Mouse (Mus musculus) liver, adult (tissue): ENCODE measurements around the gene Gm42791.
A peak's percentile ranks its signal among the peaks of the same experiment; 100 is the strongest.

Experiments used
- GATA4 ChIP-seq: IDR thresholded peaks from 2 replicates; pipeline ENCODE4 v1.6.1; 2014; ENCODE audit warnings: mild to moderate bottlenecking, low read length; ENCODE audit not compliant: insufficient replicate concordance

Gene Gm42791

DNA sequence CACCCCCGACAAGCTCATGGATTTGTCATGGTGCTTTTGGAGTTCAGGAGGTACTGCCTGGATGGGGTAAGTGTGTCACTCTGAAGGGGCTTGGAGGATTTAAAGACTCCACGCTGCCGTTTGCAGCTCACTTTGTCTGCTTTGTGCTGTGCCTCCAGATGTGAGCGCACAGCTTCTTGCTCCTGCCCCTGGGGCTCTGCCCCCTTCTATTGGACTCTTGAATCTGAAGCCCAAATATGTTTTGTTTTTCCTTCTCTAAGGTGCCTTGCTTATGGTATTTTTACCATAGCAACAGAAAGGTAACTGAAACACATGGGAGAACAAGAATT, 1.7 kb upstream of the Gm42791 start:
- no peak for TF ChIP-seq GATA4

DNA sequence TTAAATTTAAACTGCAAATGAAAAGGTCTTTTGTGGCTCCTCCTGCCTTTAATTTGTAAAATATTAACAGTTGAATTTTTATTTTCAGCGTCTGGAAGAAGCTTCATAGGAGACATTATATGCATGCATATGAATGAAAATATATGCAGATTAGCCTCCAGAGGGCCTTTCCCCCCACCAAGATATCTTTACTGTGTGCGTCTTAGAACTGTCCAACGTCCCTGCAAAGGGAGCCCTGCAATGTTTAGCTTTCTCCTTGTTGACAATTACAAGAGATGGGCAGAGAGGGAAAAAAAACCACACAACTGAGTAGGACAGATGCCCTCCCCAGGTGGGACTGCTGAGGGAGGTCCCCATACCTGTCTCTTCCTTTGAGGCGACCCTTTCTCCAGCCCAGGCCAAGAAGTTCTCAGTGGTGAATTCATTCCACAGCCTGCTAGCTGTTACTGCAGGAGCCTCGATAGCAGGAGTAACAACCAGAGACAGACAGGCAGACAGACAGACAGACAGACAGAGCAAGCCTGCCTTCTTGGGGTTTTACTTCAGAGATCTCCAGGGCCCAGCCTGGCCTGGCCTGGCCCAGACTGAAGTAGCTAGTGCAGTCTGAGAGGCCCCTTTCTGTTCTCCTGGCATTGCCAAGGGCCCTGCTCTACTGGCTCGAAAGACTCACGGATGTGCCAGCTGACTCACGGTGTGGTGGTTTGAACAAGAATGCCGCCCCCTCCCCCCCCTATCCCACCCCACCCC, 1.2 kb upstream of the Gm42791 start:
- TF ChIP-seq GATA4 = no peak

DNA sequence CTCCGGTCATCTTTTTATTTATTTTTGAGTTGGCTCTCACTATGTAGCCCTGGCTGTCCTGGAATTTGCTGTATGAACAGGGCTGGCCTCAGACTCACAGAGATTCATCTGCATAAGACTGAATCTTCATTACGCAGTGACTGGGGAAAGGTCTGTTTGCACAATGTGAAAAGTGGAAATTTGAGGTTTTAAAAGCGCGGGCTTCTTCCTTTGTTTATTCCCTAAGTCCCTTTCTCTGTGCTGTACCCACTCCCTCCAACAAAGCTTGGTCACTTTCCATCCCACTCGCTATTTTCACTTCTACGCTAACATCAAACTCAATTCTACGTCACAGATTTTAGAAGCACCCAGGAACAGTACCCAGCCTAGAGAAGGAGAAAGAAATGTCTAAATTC, 639 bp downstream of the Gm42791 start:
- no peak for TF ChIP-seq GATA4

DNA sequence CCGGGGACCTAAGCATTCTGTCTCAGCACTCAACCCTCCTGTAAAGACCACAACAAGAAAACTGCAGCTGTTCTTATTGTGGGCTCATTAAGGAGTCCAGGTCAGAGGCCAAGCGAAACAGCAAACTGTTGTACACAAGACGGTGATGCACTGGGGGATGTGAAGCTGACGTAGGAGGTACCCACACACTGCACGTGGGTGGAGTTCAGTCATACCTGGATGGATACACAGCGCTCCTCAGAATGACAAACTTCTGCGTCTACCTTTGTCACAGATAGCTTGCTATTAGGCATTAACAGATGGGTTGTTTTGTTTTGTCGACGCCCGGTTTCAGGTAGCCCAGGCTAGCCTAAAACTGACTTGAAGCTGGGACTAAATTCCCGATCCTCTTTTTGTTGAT, 2.3 kb downstream of the Gm42791 start:
- TF ChIP-seq GATA4 = no peak

DNA sequence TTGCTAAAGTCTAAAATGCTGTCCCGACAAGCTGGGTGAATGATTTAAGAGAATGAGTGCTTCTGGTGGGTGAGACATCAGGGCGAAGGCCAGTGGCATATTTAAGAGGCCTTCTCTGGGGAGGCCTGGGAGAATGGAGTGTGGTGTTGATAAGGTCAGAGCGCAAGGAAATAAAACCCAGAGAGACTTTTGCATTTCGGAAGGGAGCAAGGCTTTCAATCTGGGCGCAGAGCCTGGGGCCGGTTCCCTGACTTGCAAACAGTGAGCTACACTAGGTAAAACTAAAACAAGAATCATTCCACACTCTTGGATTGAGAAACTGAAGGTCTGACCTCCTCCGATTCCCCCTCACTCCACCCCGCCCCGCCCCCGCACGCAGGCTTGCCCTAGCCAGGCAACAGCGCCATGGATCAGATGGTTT, 4.0 kb downstream of the Gm42791 start:
- no peak for TF ChIP-seq GATA4

DNA sequence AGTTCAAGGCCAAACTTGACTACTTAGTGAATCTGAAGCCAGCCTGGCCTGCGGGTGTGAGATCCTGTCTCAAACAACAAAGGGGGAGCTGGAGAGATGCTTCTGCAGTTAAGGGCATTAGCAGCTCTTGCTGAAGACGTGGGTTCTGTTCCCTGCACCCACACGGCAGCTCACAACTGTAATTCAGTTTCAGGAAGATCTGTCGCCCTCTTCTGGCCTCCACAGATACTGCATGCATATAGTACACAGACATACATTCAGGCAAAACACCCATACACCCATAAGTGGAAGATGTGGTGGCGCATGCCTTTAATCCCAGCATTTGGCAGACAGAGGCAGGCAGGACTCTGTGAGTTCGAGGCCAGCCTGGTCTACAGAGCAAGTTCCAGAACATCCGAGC, 5.5 kb downstream of the Gm42791 start:
- no peak for TF ChIP-seq GATA4

DNA sequence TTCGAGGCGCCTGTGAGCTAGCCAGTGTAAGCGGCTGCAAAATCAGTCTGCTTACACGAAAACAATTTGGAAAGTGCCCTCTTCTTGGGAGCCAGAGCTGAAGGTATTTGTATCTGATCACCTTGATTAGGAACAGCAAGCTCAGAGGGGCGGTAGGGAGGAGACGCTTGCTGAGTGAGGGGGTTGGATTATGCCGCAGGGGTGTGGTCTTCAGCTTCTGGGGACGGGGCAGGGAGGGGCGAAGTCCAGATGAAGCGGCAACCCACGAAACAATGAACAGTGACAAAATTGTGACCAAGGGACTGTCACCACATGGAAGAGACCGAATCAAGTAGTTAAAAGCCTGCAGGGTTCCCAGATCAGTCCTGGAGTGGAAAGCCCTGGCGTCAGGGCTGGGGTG, 10.0 kb downstream of the Gm42791 start:
- TF ChIP-seq GATA4 = no peak

DNA sequence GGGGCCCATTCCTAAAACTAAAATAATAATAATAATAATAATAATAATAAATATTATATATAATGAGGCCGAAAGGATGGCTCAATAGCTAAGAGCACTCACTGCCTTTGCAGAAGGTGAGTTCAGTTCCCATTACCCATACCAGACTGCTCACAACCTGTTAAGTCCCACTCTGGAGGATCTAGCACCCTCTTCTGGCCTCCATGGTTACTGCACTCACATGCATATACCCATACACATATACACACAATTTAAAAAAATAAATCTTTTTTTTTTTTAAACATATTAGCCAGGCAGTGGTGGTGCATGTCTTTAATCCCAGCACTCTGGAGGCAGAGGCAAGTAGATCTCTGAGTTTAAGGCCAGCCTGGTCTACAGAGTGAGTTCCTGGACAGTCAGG, 11.3 kb downstream of the Gm42791 start:
- TF ChIP-seq GATA4 = no peak

DNA sequence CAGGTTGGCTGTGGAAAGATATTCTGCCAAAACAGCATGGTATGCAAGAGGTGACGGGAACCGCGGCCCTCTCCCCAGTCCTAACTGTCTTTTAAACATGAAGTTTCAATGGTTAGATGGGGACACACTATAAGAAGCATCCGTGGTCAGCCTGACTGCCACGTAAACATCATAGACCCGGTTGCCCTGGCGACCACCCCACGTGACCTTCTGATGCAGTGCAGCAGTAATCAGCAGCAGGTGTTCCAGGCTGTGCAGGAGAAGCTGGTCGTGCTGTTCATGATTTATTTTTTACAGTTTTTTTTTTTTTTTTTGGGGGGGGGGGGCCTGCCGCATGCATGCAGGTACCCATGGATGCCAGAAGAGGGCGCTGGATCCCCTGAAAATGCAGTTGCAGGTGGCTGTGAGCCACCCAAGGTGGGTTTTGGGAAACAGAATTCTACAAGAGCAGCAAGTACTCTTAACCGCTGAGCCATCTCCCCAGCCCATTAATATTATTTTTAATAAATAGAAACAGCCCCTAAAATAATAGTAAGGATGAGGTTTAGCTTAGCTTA, 11.8 kb downstream of the Gm42791 start:
- TF ChIP-seq GATA4 = no peak

DNA sequence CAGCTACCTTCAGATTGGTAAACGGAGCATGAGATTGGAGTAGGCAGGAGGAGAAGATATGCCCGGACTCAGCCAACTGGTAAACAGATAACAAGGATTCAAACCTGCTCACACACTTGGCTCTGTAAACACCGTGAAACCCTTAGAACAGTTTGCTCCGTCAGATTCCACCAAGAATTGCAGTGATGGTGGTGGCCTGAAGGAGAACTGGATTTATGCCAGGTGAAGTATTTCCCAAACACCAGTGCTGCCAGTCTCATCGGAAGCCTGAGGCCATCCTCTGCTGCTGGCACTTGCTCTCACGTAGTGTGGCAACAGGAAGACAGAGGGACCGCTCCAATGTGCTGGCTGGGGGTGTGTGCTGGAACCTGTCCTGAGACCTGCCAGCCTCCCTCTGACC, 12.6 kb downstream of the Gm42791 start:
- TF ChIP-seq GATA4 = no peak

DNA sequence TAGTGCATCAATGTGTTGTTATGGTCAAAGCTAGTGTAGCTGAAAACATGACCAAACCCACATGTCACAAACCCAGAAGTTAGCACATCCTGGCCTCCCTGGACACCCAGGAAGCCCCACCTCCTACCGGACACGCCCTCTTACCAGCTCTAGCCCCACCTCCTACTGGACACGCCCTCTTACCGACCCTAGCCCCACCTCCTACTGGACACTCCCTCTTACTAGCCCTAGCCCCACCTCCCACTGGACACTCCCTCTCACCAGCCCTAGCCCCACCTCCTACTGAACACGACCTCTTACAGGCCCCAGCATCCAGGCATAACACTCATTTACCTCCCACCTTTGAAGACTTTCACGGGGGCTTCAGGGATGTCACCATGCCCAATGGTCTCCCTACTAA, 14.3 kb downstream of the Gm42791 start:
- TF ChIP-seq GATA4 = no peak

DNA sequence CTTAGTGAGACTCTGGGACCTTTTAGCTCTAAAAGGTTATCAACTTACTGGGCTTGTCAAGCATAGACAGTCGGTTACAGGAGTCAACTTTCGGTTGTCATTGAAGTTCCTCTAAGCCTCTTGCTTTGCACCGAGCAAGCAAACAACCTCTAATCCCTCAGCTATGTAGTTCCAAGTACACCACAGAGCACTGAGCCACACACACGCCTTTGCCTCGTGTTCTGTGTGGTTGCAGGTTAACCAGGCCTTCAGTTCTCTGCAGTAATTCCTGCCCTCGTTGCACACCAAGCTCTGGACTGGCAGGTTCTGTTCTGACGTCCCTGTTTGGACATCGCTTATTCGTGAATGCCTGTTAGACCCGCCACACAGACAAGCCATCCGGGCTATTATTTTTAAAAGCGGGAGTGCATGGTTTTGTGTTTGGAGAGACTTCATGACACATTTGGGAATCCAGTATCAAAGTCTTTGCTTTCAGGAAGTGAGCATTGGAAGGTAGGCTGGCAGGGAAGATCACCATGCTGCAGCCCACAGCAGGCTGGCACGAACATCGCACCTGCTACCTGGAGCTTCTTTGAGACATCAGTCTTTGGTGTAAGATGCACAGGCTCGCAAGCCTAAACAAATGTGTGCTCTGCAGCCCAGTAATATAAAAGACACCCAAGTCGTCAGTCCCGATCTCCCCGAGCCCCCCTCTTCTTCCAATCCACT, 16.3 kb downstream of the Gm42791 start:
- peak; percentile 74; the same call in 1 of the 2 replicates for TF ChIP-seq GATA4

DNA sequence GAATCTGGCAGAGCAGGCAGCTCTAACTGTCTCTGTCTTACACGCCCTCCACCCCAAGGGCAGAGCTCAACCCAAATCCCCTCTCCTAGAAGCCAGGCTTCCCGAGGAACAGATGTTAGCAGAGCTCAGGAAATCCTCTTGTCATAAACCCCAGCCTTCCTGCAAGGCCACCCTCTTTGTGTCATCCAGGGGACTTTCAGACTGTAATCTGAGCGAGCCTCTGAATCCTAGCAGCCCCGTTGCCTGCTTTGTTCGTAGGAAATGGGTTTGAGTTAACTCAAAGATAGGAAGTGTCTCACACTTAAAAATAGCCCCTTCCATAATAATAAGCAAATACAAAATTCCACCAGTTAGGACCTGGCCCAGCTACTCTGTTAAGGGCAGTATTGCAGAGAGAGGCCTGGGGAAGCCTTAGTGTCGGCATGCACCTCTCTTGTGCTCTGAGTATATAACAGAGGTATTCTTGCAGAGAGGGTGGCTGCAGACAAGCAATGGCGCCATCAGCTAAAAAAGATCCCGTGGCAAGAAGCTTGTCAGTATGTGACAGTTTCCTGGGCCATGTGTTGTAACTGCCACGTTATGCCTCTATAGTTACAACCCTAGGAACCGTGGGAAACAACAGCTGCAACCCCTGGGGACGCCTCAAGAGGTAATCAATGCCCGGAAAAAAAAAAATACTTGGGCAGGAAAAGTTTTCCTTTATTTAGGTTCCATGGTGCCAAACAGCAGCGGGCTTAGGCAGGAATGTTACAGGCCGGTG, 17.1 kb downstream of the Gm42791 start:
- peak; percentile 35; the same call in 1 of the 2 replicates for TF ChIP-seq GATA4

DNA sequence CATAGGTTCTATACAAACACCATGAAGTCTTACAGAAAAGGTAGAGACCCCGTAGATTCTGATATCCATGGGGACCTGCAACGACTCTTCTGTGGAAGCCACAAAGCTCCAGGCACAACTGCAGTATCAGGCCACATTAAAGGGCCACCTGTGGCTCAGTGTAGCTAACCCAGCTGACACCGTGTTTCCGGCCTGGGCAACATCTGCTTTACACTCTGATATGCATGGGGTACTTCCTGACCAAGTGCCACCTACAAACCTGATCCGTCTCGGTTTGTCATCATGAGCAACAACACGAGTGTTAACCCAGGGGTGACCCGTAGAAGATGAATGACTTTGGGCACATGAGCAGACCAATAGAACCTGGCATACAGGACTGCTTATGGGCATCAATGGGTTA, 18.1 kb downstream of the Gm42791 start:
- no peak for TF ChIP-seq GATA4

DNA sequence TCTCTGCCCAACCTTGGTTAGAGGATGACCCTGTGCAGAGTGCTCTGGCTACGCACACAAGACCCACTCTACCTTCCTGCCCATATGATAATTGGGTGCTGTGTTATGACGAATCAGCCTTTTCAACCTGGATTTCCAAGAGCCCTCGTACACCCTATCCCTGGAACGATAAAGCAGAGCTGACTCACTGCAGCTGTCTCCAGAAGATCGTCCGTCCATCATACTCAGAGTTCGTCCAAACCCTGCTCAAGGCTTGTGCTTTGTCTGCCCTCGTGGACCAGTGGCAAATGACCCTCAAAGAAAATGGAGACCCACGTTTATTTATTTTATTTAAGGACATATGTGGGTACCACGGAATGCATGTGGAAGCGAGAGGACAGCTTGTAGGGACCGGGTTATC, 19.9 kb downstream of the Gm42791 start:
- no peak for TF ChIP-seq GATA4
